Mouse (Mus musculus): ENCODE measurements around the gene P2rx6.

The P2rx6 gene

GRCm38 (mm10) chr16:17626269-17626555 lies 64.5 kb downstream of the P2rx6 start:
- DNase-seq (ENCODE audit: low spot score in 2 of 2): no peak
